Mouse (Mus musculus) E14TG2a.4 (cell line): ENCODE measurements around the gene Pdzrn3.

Experiments used
- H3K27me3 ChIP-seq: 2 replicates; pipeline ENCODE4 v1.6.1; 2014; ENCODE audit warnings: low read length, control low read depth; ENCODE audit not compliant: insufficient read depth
- H3K36me3 ChIP-seq: 2 replicates; pipeline ENCODE4 v1.6.1; 2014; ENCODE audit warnings: low read length, control low read depth; ENCODE audit not compliant: insufficient read depth
- H3K4me1 ChIP-seq: replicated peaks from 2 replicates; pipeline ENCODE4 v1.6.1; 2014; ENCODE audit warnings: low read depth, low read length, control low read depth
- H3K4me3 ChIP-seq: replicated peaks from 2 replicates; pipeline ENCODE4 v1.5.1; 2014; ENCODE audit warnings: mild to moderate bottlenecking, low read length
- H3K9me3 ChIP-seq: 2 replicates; pipeline ENCODE4 v1.6.1; 2014; ENCODE audit warnings: low read length, control low read depth
- CTCF ChIP-seq: conservative IDR thresholded peaks from 2 replicates; pipeline ENCODE4 v1.5.1; 2014; ENCODE audit warnings: low read length
- NANOG ChIP-seq: IDR thresholded peaks from 2 replicates; pipeline ENCODE4 v1.6.1; 2014; ENCODE audit warnings: borderline replicate concordance, low read length, mixed read lengths
- POU5F1 ChIP-seq: IDR thresholded peaks from 2 replicates; pipeline ENCODE4 v1.6.1; 2014; ENCODE audit warnings: low read length, borderline replicate concordance

Gene Pdzrn3

GRCm38 (mm10) chr6:101263544-101263943, 114.2 kb downstream of the Pdzrn3 start:
- Histone ChIP-seq H3K27me3 (no peaks in the 10 kb centered on the region), H3K36me3 (no peaks in the 10 kb centered on the region), H3K4me3 (no peak overlapping the region), H3K9me3 (no peaks in the 10 kb centered on the region), H3K4me1 (no peaks in the 10 kb centered on the region; the same call in 1 of the 2 replicates)
- TF ChIP-seq CTCF (no peak), POU5F1 (no peak), NANOG (no peak)

GRCm38 (mm10) chr6:101261513-101261912, 116.2 kb downstream of the Pdzrn3 start:
- TF ChIP-seq CTCF (peak; percentile 45), POU5F1 (no peak)
- H3K4me1 ChIP-seq: no peaks in the 10 kb centered on the region; the same call in 1 of the 2 replicates
- H3K4me3 ChIP-seq: no peak overlapping the region
- H3K27me3 ChIP-seq: no peaks in the 10 kb centered on the region
- no peaks in the 10 kb centered on the region for H3K9me3 ChIP-seq
- H3K36me3 ChIP-seq: no peaks in the 10 kb centered on the region

DNA sequence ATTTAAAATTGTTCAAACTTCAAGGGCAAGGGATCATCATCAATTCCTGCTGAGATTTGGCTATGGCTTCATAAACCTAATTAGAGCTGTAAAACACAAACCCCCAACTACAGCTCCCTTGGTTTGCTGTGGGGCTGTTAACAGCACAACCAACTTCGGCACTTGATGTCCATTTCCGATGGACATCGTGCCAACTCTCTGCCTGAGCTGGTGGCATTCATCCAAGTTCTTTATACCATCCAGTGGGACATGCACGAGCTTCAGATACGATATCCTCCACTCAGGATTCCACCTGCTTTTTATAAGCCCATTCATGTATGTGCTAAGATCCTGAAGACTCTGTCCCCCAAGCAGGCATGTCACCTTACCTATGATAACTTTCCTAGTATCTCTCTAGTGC, 118.3 kb downstream of the Pdzrn3 start:
- TF ChIP-seq POU5F1 (no peak), NANOG (no peak), CTCF (no peak)
- Histone ChIP-seq H3K36me3 (no peaks in the 10 kb centered on the region), H3K9me3 (no peaks in the 10 kb centered on the region), H3K4me3 (no peak overlapping the region), H3K4me1 (no peaks in the 10 kb centered on the region; the same call in 1 of the 2 replicates), H3K27me3 (no peaks in the 10 kb centered on the region)

GRCm38 (mm10) chr6:101257418-101257817, 120.3 kb downstream of the Pdzrn3 start:
- no peak overlapping the region for H3K4me3 ChIP-seq
- H3K36me3 ChIP-seq: no peaks in the 10 kb centered on the region
- no peaks in the 10 kb centered on the region for H3K27me3 ChIP-seq
- no peaks in the 10 kb centered on the region for H3K9me3 ChIP-seq
- TF ChIP-seq POU5F1 (no peak), CTCF (no peak), NANOG (no peak)
- no peaks in the 10 kb centered on the region for H3K4me1 ChIP-seq

- Histone ChIP-seq H3K36me3 (no peaks in the 10 kb centered on the region), H3K4me3 (no peak overlapping the region), H3K9me3 (no peaks in the 10 kb centered on the region), H3K4me1 (no peaks in the 10 kb centered on the region), H3K27me3 (no peaks in the 10 kb centered on the region)
- TF ChIP-seq NANOG (no peak), CTCF (no peak)
These were observed 123.0 kb downstream of the Pdzrn3 start for GRCm38 (mm10) chr6:101254652-101255051.

DNA sequence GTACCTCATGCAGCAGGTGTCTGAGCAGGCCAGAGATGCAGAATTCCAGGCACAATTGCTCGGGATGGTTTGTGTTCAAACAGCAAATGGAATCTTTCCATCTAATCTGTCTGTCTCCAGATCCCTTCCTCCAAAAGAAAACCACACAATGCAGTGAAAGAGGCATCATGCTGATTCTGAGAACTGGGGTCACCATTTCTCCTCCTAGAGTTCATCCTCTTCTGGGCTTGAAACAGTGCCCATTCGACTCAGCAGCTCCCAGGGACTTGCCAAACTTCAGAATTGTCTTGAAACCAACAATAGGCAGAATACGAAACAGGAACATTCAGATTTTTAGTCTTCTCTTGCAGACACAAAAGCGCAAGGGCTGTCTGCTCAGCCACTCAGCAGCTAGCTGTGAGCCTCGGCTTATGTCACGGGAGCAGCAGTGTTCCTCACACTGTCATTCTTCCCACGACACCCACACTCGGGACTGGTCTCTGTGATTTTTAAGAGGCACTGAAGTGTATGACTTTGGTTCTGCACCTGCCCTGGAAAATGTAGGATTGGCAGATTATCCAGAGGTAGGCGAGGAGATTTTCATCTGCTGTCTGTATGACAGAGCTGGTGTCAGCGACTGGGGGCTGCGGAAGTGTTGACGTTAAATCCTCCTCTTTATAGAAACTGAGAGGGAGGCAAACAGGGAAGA, 125.6 kb downstream of the Pdzrn3 start:
- TF ChIP-seq CTCF: no peak
- TF ChIP-seq NANOG: no peak
- TF ChIP-seq POU5F1: no peak
- Histone ChIP-seq H3K9me3 (no peaks in the 10 kb centered on the region), H3K36me3 (no peaks in the 10 kb centered on the region), H3K4me1 (no peaks in the 10 kb centered on the region), H3K4me3 (no peak overlapping the region), H3K27me3 (no peaks in the 10 kb centered on the region)

DNA sequence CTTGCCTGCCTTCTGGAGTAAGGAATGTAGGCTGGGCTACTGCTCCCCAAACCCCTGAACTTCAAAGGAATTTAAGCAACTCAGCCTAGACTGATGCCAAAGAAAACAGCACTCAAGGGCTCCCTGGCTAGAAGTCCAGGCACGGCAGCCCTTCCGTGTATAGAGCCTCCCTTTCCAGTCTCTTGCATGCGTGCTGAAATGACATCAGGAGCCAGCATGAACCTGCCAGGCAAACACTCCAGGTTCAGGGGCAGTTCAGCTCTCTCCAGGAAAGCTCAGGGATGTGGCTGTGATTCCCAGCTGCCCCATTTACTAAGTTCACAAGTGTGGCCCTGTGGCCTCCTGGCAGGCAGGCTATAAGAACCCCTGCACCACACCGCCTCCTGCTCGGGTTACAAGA, 126.5 kb downstream of the Pdzrn3 start:
- no peak for TF ChIP-seq NANOG
- TF ChIP-seq CTCF: no peak
- TF ChIP-seq POU5F1: no peak
- Histone ChIP-seq H3K27me3 (no peaks in the 10 kb centered on the region), H3K36me3 (no peaks in the 10 kb centered on the region), H3K9me3 (no peaks in the 10 kb centered on the region), H3K4me3 (no peak overlapping the region), H3K4me1 (no peaks in the 10 kb centered on the region)

GRCm38 (mm10) chr6:101246137-101246536, 131.6 kb downstream of the Pdzrn3 start:
- Histone ChIP-seq H3K27me3 (no peaks in the 10 kb centered on the region), H3K4me3 (no peak overlapping the region), H3K4me1 (no peaks in the 10 kb centered on the region), H3K9me3 (no peaks in the 10 kb centered on the region), H3K36me3 (no peaks in the 10 kb centered on the region)
- TF ChIP-seq POU5F1: no peak
- TF ChIP-seq NANOG: no peak

GRCm38 (mm10) chr6:101244355-101244754, 133.3 kb downstream of the Pdzrn3 start:
- TF ChIP-seq CTCF: no peak
- TF ChIP-seq POU5F1: no peak
- TF ChIP-seq NANOG: no peak
- Histone ChIP-seq H3K9me3 (no peaks in the 10 kb centered on the region), H3K36me3 (no peaks in the 10 kb centered on the region), H3K4me3 (no peak overlapping the region), H3K27me3 (no peaks in the 10 kb centered on the region), H3K4me1 (no peaks in the 10 kb centered on the region)
